Mouse (Mus musculus) frontal cortex, postnatal 14 days (tissue): Measurements from ENCODE around the gene Dlk1.

ENCODE experiments used
- DNase-seq, 2 experiments: peaks; one replicate each; pipeline ENCODE4 v3.0.0; 2022; ENCODE audit warnings: low spot score in 2 of 2

The Dlk1 gene

GRCm38 (mm10) chr12:109452592-109452991 is at the start of gene Dlk1:
TSS of gene Dlk1 (plus strand) at chr12:109452823.
- DNase-seq: no peak

DNA sequence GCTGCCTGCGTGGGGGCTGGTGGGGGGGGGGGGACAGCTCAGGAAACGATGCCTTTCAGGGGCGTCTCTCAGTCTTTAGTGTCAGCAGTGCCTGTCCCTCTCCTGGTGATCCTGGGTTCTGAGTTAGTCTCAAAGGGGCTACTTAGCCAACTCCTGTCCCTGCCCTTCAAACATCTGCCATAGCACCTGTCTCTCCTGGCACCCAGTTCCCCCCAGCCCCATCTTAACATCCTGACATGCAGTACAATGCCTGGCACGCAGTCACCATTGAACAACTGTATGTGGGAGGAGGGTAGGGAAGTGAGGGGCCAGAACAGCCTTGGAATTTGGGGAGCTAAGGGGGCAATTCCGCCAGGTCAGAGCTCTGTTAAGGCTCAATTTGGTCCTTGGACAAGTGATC is 49.7 kb upstream of the Dlk1 start:
- DNase-seq: no peak

DNA sequence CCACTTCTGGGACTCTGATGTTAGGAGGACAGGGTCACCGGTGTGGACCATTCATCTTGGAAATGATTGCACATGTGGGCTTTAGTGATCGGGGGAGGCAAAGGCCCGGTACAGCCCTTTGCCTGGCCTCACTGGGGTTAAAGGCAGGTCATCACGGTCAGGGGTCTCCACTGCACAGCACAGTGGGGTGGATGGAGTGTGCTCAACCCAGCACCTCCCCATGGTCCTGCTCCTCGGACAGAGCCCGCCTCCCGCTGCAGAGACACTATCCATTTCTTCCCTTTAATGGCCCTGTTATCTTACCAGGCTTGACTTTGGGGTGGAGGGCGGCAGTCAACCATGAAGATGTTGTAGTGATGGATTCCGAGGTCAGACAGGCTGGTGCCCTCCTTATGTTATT is 48.9 kb upstream of the Dlk1 start:
- no peak for DNase-seq

DNA sequence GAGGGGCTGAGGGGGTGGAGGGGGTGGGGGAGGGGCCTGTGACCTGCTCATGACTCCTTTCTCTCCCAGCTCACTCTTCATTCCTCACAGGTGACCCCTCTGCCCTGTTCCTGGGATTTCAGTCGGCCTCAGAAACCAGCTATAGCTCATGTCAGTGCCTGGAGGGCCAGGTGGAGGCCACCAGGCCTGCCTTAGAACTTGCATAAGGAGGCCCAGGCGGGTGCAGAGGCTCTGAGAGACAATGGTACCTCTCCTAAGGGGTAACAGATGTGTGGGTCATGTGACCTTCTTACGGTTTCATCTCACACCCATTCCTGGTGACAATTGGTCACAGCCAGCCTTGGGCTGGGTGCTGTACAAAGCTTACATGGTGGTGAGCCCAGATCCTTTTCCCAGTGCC is 46.6 kb upstream of the Dlk1 start:
- DNase-seq: no peak

DNA sequence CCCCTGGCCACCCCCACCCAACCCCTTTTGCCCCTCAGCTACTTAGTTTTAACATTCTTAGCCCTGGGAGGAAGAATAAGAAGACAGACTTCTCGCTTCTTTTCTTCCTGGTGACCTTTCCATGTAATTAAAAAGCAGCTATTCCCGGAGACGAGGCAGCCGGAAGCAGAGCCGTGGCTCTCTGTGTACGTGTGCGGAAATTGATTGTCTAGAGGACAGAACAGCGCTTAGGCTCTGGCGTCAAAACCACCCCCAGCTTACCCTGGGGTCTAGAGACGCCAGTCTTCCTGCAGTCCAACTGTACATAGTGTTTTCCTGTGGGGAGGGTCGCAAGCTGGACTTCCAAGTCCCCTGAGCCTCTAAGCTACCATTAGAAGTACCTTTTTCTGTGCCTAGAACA is 41.9 kb upstream of the Dlk1 start:
- no peak for DNase-seq

- no peak for DNase-seq
Measured at GRCm38 (mm10) chr12:109411172-109412070, 41.2 kb upstream of the Dlk1 start.

GRCm38 (mm10) chr12:109412071-109412440 is 40.6 kb upstream of the Dlk1 start:
- DNase-seq: no peak

DNA sequence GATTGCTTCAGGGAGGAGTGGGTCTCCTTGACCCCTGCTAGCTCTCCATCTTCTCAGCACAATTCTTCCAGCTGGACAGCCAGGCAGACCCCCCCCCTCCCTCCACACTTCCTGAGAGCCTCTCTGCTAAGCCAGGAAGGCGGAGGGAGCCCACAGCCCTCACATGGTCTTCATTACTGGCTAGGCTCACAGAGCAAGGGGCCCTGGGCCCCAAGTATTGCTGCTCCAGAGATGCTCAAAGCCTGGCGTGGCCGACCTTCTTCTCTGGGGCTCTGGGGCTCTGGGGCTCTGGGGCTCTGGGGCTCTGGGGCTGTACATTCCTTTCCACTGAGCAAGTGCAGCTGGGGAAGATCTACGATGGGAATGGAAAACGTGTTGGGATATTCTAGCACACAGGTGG is 39.9 kb upstream of the Dlk1 start:
- DNase-seq: no peak

DNA sequence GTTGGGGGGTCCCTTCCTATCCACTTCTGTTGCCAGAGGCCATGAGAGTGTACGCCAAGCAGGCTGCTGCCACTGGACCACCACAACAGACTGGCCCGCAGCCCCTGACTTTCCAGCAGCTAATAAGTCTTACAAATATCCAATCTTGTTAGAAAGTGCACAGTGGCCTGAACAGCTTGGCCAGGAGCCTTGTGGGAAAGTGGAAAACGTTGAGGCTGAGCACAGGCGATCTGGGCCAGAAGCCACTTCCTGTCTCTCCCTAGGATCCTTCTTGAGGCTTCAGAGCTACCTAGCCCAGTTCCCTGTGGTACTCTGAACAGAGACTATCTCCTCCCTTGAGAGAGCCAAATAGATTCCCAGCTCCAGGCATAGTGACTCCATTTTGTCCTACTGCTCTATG is 39.3 kb upstream of the Dlk1 start:
- DNase-seq: no peak

GRCm38 (mm10) chr12:109416681-109417080 is 35.9 kb upstream of the Dlk1 start:
- DNase-seq: no peak

GRCm38 (mm10) chr12:109417476-109418201 is 35.0 kb upstream of the Dlk1 start:
- DNase-seq: no peak

GRCm38 (mm10) chr12:109420006-109420405 is 32.6 kb upstream of the Dlk1 start:
- no peak for DNase-seq

GRCm38 (mm10) chr12:109423163-109423562 is 29.5 kb upstream of the Dlk1 start:
- DNase-seq: no peak

DNA sequence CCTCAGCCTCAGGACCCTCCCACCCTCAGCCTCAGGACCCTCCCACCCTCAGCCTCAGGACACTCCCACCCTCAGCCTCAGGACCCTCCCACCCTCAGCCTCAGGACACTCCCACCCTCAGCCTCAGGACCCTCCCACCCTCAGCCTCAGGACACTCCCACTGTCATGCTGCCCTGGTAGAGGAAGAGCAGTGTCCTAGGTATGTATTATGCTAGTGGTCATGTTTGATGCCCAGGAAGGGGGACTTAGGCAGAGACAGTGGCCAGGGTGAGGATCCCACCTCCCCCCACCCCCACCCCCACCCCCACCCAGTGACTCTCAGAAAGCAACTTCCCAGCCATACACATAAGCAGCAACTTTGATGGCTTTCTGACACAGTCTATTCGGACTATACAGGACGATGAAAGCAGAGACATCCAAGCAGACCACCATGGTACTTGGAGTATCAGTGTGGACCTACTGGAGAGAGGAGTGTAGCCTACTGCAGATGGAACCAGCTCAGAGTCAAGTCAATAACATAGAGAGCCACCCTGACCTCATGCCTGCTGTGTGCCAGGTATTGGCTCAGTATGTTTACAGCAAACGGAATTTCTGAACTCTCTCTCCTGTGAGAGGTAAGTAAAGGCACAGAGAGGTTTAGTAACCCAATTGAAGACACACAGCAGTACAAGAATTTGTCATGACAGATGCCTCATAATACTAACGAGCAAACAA is 28.8 kb upstream of the Dlk1 start:
- no peak for DNase-seq

- no peak for DNase-seq
Measured at GRCm38 (mm10) chr12:109424753-109425332, 27.8 kb upstream of the Dlk1 start.

DNA sequence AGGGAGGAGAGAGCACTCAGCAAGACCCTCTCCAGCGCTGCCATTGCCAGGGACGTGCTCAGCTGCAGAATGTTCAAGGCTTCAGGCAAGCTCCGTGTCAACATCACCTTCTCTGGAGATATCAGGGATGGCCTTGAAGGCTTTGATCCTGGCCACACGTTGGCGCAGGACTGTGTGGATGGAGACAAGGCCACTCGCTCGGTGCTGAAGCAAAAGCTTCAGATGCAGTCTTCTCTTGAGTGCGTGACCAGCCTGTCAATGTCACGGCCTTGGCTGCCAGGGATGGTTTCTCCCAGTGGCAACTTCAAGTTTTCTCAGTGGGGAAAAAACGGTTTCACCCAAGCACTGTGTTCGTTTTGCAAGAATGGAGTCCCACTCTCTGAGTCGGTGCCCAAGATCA is 26.6 kb upstream of the Dlk1 start:
- DNase-seq: no peak

DNA sequence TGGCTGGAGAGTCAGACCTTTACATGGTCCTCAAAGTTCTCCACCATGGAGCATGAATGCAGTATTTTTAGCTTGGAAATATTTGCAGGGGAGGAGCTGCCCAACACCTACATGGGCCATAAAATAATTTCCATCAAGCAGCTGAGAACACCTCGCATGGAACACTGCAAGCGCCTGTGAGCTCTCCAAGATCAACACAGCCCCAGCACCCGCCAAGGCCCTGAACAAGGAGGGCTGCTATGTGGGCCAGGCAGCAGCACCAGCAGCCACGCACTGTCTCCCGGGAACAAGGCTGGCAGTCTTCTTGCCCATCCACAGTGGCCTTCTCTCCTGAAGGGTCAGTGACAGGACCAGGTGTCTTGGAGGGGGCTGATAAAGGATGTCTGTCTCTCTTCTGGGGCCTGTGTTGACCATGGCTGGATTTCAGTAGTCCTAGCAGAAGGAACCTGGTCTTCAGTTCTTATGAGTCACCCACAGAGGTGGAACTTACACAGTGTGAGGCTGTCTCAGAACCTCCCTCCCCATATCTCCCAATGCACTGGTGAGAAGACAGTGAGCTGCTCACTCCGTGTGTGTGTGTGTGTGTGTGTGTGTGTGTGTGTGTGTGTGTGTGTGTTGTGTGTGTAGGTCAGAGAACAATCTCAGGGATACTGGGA is 20.0 kb upstream of the Dlk1 start:
- no peak for DNase-seq

DNA sequence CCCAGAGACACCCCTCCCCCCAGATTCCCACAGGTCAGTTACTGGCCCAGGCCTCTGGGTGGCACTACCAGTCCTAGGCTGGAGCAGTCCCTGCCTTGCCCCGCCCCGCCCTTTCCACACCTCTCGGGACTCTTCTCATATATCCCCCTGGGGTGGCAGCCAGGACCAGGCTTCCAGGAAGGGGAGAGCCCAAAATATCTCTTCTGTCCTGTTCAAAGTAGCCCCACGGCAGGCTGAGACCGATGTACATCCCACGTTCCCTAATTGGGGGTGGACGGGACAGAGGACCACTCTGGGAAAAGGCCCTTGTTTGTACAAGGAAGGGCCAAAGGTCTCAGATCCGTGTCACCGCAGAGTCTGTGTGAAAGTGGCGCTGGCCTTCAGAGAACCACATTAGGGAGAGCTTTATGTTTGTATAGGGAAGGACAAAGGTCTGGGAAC is 16.2 kb upstream of the Dlk1 start:
- DNase-seq: no peak

GRCm38 (mm10) chr12:109436852-109437251 is 15.8 kb upstream of the Dlk1 start:
- no peak for DNase-seq

- peak; percentile 20 to 65 for DNase-seq
Measured at GRCm38 (mm10) chr12:109437559-109438350, 14.9 kb upstream of the Dlk1 start.

- no peak for DNase-seq
Measured at GRCm38 (mm10) chr12:109438383-109438782, 14.2 kb upstream of the Dlk1 start.
